Mouse (Mus musculus): ENCODE measurements around the gene Gp1ba. TPM values are rescaled to one million over a fixed set of nuclear protein-coding genes. Genes with fewer than 3 reads are reported as not detected.
A peak's percentile ranks its signal among the peaks of the same experiment; 100 is the strongest.

Gp1ba gene
- polyA plus RNA-seq (2012; rRNA removed): 0.04 TPM in 1 of 2 replicates, not detected in the other

DNA sequence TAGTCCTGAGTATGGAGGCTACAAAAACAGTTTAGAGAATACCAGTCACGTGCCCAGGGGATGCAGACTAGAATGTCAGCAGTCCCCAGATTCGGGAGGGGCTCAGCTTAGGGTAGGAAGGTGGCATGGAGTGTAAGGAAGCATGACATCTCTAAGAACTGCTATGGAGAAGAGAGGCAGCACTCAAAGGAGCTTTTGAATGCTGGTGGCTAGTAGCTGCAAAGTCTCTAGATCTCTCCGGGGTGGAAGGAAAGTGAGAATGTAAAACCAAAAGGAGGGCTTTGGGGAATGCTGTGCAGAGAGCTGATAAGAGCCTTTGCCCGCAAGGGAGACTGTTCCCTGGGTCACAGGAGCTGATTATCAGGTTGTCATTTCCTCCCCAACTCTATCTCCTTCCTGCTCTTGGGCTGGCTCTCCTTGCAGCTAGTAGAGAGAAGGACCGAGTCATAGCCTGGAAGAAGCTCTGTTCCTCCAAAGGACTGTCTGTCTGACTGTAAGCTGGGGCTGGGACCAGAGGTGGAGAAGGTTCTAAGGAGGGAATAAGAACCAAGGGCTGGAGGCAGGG lies at the start of gene Gp1ba:
Gene Gp1ba, plus strand, starts transcription at position 409 of the 565 bp plus-strand sequence.
- DNase-seq (ENCODE audit: low read depth, low spot score): no peak
- WGBS: 34% methylated on average over 5 of the region's 5 CpGs

- WGBS: 89% methylated on average over 1 of the region's 1 CpGs
- no peak for DNase-seq (ENCODE audit: low read depth, low spot score)
These were observed 47.2 kb upstream of the Gp1ba start for GRCm38 (mm10) chr11:70591733-70592132.

- no peak for DNase-seq (ENCODE audit: low read depth, low spot score)
- 88% methylated on average over 15 of the region's 15 CpGs for WGBS
These were observed 44.5 kb upstream of the Gp1ba start for GRCm38 (mm10) chr11:70594253-70594989.

DNA sequence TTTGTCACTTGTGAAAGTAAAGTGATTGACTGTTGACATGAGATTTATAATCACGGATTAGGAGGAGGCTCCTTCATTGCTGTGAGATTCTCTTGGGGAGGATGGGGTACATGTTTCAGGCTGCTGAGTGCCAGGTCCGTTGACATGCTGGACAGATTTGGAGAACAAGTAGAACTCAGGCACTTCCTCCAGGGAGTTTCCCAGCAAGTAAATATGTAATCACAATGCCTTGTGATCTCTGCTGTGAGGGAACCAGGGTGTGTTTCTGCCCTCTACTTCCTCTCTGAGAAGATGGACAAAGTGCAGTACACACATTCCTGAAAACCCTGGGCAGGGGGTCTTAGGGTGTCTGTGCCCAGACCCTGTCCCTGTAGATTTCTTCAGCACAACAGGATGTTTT lies 43.3 kb upstream of the Gp1ba start:
- DNase-seq (ENCODE audit: low read depth, low spot score): no peak
- 12% methylated on average over 2 of the region's 2 CpGs for WGBS

DNA sequence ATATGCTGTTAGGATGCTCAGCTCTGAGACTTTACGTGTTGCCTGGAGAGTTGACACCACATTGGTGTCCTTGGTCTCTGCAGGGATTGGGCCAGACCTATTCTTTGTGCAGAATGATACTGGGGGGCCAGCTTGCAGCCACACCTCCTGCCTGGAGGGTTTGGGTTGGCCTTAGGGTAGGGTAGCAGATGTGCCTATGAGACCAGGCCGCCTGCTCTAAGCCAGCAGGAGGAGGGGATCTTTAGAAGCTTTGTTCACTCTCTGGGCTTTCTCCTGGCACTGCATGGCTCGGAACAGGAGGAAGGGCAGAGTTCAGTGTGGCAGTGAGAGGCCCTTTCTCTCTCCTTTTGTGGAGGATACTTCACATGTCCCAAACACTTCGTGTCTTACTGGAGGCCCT lies 42.8 kb upstream of the Gp1ba start:
- DNase-seq (ENCODE audit: low read depth, low spot score): no peak
- 32% methylated on average over 4 of the region's 4 CpGs for WGBS

- DNase-seq (ENCODE audit: low read depth, low spot score): no peak
- WGBS: 37% methylated on average over 6 of the region's 6 CpGs
These were observed 41.6 kb upstream of the Gp1ba start for GRCm38 (mm10) chr11:70597301-70597700.

DNA sequence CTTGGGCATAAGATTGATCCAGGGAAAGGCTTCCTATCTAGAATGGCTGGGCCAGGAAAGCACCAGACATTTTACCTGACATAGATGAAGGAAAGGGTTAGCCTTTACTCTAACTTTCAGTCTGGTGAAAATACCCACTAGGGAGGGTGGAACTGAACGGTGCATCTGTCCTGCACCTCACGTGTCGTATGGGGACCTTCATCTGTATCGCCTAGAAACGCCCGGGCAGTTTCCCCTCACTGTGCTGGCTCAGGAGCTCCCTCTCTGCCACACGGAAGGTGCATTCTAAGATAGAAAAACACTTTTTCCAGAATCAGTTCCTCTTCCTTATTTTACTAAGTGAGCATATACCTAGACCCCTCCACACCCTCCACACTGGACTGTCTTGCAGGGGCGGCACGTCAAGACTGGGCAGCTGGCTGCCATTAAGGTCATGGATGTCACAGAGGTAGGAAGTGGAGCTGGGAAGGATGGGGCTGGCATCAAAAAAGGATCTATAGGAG lies 40.4 kb upstream of the Gp1ba start:
- 91% methylated on average over 9 of the region's 9 CpGs for WGBS
- no peak for DNase-seq (ENCODE audit: low read depth, low spot score)

- DNase-seq (ENCODE audit: low read depth, low spot score): peak; percentile 57
- 62% methylated on average over 14 of the region's 14 CpGs for WGBS
These were observed 33.8 kb upstream of the Gp1ba start for GRCm38 (mm10) chr11:70605024-70605566.

DNA sequence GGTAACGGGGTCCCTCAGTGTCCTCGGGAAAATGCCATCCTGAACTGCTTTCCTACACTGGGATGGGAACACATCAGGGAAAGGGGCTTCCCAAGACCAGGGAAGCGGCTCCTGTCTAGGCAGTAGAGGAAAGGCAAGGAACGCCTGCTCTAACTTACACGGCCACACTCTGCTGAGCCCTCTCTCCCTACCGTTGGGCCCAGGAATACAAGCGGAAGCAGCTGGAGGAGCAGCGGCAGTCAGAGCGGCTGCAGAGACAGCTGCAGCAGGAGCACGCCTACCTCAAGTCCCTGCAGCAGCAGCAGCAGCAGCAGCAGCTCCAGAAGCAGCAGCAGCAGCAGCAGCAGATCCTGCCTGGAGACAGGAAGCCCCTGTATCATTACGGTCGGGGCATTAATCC lies 32.2 kb upstream of the Gp1ba start:
- DNase-seq (ENCODE audit: low read depth, low spot score): no peak
- WGBS: 91% methylated on average over 12 of the region's 12 CpGs

- WGBS: 84% methylated on average over 9 of the region's 9 CpGs
- DNase-seq (ENCODE audit: low read depth, low spot score): no peak
These were observed 31.3 kb upstream of the Gp1ba start for GRCm38 (mm10) chr11:70607611-70608010.

- WGBS: 94% methylated on average over 26 of the region's 26 CpGs
- DNase-seq (ENCODE audit: low read depth, low spot score): no peak
These were observed 30.4 kb upstream of the Gp1ba start for GRCm38 (mm10) chr11:70608381-70609066.

- WGBS: 91% methylated on average over 4 of the region's 4 CpGs
- DNase-seq (ENCODE audit: low read depth, low spot score): no peak
These were observed 28.2 kb upstream of the Gp1ba start for GRCm38 (mm10) chr11:70610752-70611151.

- WGBS: 80% methylated on average over 7 of the region's 7 CpGs
- no peak for DNase-seq (ENCODE audit: low read depth, low spot score)
These were observed 26.4 kb upstream of the Gp1ba start for GRCm38 (mm10) chr11:70612505-70612904.

GRCm38 (mm10) chr11:70615074-70615473 lies 23.8 kb upstream of the Gp1ba start:
- under 1% methylated on average over 17 of the region's 17 CpGs for WGBS
- no peak for DNase-seq (ENCODE audit: low read depth, low spot score)

- WGBS: 17% methylated on average over 21 of the region's 21 CpGs
- no peak for DNase-seq (ENCODE audit: low read depth, low spot score)
These were observed 23.3 kb upstream of the Gp1ba start, which contains the start of gene 4930544D05Rik for GRCm38 (mm10) chr11:70615516-70616093. TSS of gene 4930544D05Rik (plus strand) at chr11:70615848.

GRCm38 (mm10) chr11:70619101-70619500 lies 19.8 kb upstream of the Gp1ba start, which contains the start of gene Chrne:
TSS of gene Chrne (minus strand) at chr11:70619216.
- WGBS: 86% methylated on average over 1 of the region's 1 CpGs
- DNase-seq (ENCODE audit: low read depth, low spot score): no peak

- no peak for DNase-seq (ENCODE audit: low read depth, low spot score)
- WGBS: 35% methylated on average over 7 of the region's 7 CpGs
These were observed 16.7 kb upstream of the Gp1ba start for GRCm38 (mm10) chr11:70621972-70622814.

DNA sequence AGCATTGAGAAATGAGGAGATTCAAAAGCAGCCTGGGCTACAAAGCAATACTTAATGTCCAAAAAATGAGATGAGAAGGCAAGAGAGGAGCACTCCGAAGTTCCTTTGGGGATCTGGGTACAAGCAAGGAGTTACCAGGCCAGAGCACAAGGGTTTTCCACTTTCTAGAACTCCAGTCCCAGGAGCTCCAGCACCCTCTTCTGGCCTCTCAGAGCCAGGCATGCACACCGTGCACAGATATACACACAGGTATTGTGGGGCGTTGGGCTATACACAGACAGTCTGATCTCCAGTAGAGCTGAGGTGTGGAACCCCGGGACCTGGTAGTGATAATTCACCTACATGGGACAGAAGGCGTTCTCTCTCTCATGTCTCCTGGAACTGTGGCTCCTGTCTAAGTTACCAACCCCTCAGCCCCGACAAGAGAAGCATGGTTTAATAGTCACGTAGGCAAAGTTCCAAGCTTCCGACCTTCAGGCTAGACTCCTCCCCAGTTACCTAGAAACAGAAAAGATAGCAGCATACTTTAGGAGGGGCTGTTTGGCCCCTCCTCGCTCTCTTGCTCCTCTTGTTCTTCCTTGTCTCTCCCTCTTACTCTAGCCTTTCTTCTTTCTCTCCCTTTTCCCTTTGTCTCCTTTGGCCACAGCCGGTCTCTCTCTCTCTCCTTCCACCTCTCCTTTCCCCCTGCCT lies 15.7 kb upstream of the Gp1ba start:
- DNase-seq (ENCODE audit: low read depth, low spot score): no peak
- WGBS: 65% methylated on average over 10 of the region's 10 CpGs

Measured in large intestine, adult 2 months (tissue).